Mouse (Mus musculus): ENCODE results near the gene Myo18b. TPM values are rescaled to one million over a fixed set of nuclear protein-coding genes. Genes with fewer than 3 reads are reported as not detected.

The Myo18b gene
- polyA plus RNA-seq, 1 experiment from 2014 or later, result 0.89 TPM

- ATAC-seq (ENCODE audit: insufficient number of reproducible peaks, insufficient read depth, low FRiP score, low TSS enrichment, low read depth), result no peak
- no peak overlapping the region for H3K9ac ChIP-seq
- H3K36me3 ChIP-seq, result no peaks in the 10 kb centered on the region
- H3K4me3 ChIP-seq, result no peak overlapping the region
- H3K9me3 ChIP-seq, result no peaks in the 10 kb centered on the region
- no peak overlapping the region for H3K4me2 ChIP-seq
- peaks cover 25% of the 10 kb centered on the region for H3K27me3 ChIP-seq
- H3K27ac ChIP-seq, result no peak overlapping the region
- H3K4me1 ChIP-seq, result peaks cover 16% of the 10 kb centered on the region; the same call in 1 of the 2 replicates
Measured at GRCm38 (mm10) chr5:112641770-112642169, 254.4 kb downstream of the Myo18b start.

GRCm38 (mm10) chr5:112641131-112641530, 255.0 kb downstream of the Myo18b start:
- Histone ChIP-seq H3K9ac (no peak overlapping the region), H3K4me3 (no peak overlapping the region), H3K4me1 (peaks cover 16% of the 10 kb centered on the region; the same call in 1 of the 2 replicates), H3K9me3 (no peaks in the 10 kb centered on the region), H3K36me3 (no peaks in the 10 kb centered on the region), H3K27ac (no peak overlapping the region), H3K4me2 (peak overlapping the region; percentile 35), H3K27me3 (peaks cover 25% of the 10 kb centered on the region)
- 4% methylated on average over 20 of the region's 20 CpGs for WGBS
- no peak for ATAC-seq (ENCODE audit: insufficient number of reproducible peaks, insufficient read depth, low FRiP score, low TSS enrichment, low read depth)

GRCm38 (mm10) chr5:112640651-112641050, 255.5 kb downstream of the Myo18b start:
- no peak for ATAC-seq (ENCODE audit: insufficient number of reproducible peaks, insufficient read depth, low FRiP score, low TSS enrichment, low read depth)
- H3K4me1 ChIP-seq, result peaks cover 16% of the 10 kb centered on the region; the same call in 1 of the 2 replicates
- no peak overlapping the region for H3K4me3 ChIP-seq
- H3K36me3 ChIP-seq, result no peaks in the 10 kb centered on the region
- H3K4me2 ChIP-seq, result peak overlapping the region; percentile 35
- peaks cover 25% of the 10 kb centered on the region for H3K27me3 ChIP-seq
- H3K27ac ChIP-seq, result no peak overlapping the region
- 12% methylated on average over 13 of the region's 13 CpGs for WGBS
- H3K9ac ChIP-seq, result no peak overlapping the region
- H3K9me3 ChIP-seq, result no peaks in the 10 kb centered on the region

Other genes with a start within 250 kb of the Myo18b start
- gene Grk3, start 119.4 kb upstream of the Myo18b start, polyA plus RNA-seq (2015; fragmentation: Nextera tagmentation; extraction: Ambion mirVana), result 17.9 and 21.1 TPM in 2 replicates
- gene Crybb2, start 173.8 kb upstream of the Myo18b start, polyA plus RNA-seq (2015; fragmentation: Nextera tagmentation; extraction: Ambion mirVana), result not detected in 2 replicates
- gene Crybb3, start 185.2 kb upstream of the Myo18b start, polyA plus RNA-seq (2015; fragmentation: Nextera tagmentation; extraction: Ambion mirVana), result 1.3 and 2.5 TPM in 2 replicates

Data from embryonic facial prominence, embryonic 13.5 days (tissue).